Mouse (Mus musculus): ENCODE data around the gene Ran.
"Not testable (repeated sequence)": the region's sequence is repeated elsewhere in the genome, so short reads cannot be mapped to it uniquely, and the experiment has no call there.

The Ran gene

DNA sequence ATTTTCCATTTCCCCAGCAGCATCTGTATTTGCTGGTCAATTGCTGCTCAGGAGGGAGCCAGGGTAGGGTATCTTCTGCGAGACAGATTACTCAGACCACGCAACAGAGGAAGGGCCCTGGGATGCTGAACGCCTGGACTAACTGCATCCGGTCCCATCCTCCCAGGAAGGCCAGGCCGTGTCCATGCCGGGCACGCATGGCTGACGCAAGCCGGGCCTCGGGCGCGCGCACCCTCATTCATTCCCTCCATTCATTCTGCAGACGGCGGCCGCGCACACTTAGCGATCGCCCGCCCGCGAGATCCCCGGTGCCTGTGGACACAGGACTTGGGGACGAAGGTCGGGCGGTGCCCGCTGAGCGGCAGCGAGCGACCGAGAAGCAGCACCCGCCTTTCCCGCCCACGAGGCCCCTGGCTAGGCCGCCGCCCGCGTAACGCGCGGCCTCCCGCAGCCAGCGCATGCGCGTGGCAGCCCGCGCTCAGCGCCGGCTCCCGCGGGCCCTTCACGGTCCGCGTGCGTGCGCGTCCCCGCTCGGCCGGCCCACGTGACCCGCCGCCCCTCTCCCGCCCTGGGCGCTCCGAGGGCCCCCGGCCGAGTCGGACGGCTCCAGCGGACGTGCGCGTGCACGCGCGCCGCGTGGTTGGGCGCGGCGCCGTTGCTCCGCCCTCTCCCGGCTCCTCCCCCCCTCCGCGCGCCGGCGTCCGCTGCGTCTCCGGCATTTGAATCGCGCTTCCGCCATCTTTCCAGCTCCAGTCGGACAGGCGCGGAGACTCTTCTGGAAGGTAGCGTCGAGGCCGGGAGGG is at the start of gene Ran:
Gene Ran (plus strand): TSS at position 573 of the 803 bp plus-strand sequence.
- in situ Hi-C loops (cut with MboI, MseI), result loop anchor here (10.0 to 25.0 kb wide), 2 partner anchors 565 to 1407 kb away; partner anchors contain the start of gene Mmp17

DNA sequence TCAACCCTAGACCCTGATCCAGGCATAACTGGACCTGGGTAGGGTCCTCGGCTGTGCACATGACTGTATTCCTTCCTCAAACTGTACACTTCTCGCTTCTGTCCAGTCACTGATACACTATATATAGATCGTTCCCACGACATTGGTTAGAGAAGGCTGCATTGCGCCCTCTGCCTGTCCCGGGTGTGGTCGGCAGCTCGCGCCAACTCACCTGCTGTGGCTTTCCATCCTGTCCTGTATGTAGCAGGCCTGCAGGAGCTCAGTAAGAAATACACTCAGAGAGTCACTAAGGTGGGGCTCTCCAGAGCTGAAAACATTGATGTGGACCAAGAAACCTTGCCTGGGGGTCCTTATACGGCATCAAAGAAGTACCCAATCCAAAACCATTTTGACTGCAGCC is 49.0 kb upstream of the Ran start:
- in situ Hi-C loops (cut with MboI, MseI), result no loop called here

DNA sequence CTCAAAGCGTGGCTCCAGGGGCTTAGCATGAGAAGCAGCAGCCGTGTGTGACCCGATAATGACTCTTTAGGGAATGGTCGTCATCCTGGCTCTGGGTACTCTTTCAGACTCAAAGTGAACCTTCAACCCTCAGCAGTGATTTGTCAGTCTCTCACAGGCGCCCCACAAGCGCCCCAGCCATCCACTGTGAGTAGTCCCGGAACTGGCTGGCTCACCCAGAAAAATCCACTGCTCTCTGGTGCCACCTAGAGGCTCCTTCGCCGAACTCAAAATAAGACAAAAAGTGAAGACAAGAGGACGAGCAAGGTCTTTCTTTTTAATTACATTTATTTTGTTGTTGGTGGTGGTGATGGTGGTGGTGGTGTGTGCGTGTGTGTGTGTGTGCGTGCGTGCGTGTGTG is 48.6 kb upstream of the Ran start:
- in situ Hi-C loops (cut with MboI, MseI), result no loop called here

DNA sequence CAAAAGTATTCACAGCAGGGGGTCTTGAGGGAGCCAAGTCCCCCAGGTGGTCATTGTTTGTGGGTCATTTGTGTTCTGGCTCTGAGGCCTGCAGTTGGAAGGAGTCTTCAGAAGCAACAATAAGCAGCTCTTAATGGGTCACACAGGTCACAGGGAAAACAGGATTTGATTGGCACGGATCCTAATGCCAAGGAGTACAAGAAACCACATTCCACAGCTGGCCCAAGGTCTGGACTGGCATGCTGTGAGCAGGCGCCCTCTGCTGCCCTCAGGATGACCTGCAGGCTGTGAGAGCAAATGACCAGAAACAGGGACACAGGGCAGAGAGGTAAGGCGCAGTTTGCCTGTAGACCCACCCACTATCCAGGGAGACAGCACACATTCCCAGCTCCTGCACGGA is 43.6 kb upstream of the Ran start:
- in situ Hi-C loops (cut with MboI, MseI), result no loop called here

DNA sequence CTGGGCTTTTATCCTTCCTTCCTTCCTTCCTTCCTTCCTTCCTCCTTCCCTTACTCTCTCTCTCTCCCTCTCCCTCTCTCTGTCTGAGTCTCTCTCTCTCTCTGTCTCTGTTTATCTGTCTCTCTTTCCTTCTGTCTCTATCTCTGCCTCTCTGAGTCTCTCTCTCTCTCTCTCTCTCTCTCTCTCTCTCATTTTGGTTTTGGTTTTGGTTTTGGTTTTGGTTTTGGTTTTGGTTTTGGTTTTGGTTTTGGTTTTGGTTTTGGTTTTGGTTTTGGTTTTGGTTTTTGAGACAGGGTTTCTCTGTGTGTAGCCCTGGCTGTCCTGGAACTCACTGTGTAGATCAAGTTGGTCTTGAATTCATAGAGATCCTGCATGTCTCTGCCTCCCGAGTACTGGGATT is 42.4 kb upstream of the Ran start:
- in situ Hi-C loops (cut with MboI, MseI), result not testable (repeated sequence)

DNA sequence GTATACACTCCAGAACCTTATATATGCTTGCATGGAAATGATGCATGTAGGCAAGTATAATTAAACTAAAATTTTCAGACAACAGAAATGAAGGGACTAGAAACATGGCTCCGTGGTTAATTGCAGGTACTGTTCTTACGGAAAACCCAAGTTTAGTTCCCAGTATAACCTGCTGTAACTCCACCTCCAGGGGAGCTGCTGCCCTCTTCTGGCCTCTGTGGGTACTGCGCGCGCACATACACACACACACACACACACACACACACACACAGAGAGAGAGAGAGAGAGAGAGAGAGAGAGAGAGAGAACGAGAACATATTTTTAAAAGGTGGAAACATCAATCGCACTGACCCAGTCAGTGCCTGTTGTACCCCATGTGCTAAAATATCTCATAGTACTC is 40.9 kb upstream of the Ran start:
- in situ Hi-C loops (cut with MboI, MseI), result no loop called here

DNA sequence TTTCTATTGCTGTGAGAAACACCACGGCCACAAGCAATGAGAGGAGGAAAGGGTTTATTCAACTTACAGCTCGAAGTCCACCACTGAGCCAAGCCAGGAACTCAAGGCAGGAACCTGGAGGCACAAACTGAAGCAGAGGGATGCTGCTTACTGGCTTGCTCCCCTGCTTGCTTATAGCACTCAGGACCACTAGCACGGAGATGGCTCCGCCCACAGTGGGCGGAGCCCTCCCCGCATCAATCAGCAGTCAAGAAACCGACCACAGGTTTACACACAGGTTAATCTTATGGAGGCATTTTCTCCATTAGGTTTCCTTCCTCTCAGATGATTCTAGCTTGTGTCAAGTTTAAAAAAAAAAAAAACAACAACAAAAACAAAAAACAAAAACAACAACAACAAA is 39.0 kb upstream of the Ran start:
- in situ Hi-C loops (cut with MboI, MseI), result loop anchor here (10.0 kb wide), 1 partner anchor 1284 kb away; no protein-coding TSS in a partner anchor

DNA sequence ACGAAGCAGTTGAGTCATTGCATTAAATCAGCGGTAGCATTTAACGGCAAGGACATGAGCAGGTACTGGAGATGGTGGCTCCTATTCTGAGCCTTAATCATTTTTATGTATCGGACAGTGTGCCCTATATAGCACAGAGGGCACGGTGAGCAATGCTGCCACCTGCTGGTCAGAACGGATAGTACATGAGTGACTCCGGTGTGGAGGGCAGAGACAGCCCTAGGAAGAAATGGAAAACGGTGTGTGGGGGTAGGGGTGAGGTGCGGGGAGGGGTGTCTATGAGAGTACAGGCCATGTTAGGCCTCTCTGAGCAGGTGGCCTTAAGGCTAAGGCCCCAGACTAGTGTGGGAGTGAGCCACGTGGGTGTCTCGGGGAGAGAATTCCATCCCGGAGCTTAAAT is 38.3 kb upstream of the Ran start:
- in situ Hi-C loops (cut with MboI, MseI), result loop anchor here (10.0 kb wide), 1 partner anchor 1283 kb away; no protein-coding TSS in a partner anchor

DNA sequence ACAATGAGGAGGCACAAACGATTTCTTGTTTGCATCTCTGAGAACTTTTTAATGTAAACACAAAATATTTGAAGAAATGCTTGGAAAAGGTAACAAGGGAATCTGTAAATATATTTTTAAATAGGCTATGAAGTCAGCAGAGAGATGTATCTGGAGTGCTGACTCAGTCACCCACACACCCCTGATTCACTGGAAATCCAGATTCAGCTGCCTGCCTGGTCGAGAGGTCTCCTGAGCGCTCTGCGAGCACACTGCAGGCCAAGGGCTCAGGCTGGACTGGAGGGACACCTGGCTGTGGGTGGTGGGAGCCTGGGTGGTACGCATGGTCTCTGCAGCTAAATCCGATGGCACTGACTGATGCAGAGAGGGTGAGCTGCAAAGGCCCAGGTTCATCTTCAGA is 35.3 kb upstream of the Ran start:
- in situ Hi-C loops (cut with MboI, MseI), result loop anchor here (10.0 kb wide), 1 partner anchor 1280 kb away; no protein-coding TSS in a partner anchor

DNA sequence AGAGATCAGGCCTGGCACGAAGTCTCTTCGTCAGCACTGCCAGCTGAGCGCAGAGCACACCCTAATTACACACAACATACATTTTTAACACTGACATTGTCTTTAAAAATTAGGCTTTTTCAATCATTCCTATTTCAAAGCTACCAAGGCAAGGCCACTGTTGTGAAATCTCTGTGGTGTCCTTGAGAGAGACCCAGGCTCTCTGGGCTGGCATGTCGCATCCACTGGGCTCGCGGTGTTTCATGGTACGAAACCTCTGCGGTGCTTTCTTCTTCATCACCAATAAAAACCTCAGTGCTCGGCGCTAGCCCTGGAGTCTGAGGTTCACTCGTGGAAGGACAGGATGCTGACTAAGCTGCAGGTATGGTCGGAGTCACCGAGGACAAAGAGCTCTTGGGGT is 33.9 kb upstream of the Ran start:
- in situ Hi-C loops (cut with MboI, MseI), result loop anchor here (10.0 kb wide), 1 partner anchor 1279 kb away; no protein-coding TSS in a partner anchor

DNA sequence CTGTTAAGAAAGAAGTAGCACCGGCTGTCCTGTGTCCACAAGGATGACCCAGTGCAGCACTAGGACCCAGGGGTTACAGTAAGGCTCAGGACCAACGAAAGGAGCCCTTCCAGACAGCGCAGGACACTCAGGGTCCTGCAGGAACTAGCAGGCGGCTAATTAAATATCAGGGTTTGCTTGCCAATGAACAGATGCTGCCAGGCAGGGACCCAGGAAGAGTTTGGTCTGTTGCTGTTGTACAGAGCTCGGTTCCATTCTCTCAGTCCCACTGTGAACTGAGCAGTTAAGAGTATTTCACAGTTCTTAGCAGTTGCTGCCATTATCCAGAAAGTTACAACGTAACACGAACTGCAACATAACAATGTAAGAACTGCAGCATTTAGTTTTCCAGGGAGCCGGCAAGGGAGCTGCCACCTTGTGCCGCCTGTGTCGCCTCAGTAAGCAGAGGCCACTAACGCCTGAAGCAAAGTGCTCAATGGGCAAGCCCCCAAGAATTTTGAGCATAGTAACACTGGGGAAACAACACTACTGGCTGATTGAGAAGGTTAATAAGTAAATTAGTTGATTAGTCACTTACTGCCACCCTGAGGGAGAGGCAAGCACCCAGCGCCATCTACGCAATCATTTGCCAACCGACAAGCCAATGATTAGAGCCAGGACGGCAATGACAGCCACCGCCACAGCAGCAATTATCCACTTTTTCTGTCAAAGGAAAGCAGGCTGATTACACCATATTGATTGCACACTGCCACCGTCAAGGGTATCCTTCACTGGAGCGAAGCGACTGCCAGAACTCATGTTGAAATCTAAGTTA is 32.5 kb upstream of the Ran start:
- in situ Hi-C loops (cut with MboI, MseI), result loop anchor here (10.0 kb wide), 1 partner anchor 1277 kb away; no protein-coding TSS in a partner anchor

DNA sequence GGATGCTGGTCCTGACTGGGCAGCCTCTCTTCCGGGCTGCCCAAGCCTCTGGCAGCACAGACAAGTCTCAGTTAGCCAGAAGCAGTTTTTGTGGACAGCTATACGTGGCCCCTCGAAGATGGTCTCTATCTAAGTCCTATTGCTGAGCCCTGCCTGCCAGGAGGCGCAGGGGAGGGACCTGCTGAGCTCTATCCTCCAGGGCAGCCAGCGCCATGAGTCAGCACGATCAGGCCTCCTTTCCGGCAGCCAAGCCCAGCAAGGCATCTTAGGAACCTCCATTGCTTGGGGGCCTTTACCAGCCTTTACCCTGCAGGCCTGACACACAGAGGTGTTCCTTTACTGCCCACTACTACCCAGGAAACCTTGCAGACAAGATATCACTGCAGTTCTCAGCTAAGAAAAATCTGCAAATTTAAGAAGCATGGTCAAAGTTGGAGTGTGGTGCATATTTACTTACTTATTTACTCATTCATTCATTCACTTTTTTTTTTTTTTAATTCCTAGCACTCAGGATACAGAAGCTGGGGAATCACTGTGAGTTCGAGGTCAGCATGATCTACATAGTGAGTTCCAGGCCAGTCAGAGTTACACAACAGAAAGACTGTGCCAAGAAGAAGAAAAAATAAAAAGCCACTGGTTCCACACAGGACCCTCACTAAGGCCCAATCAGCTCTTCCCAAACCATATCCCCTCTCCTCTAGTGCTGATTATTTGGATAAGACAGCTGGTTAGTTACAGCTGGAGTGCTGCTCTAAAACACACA is 19.0 kb upstream of the Ran start:
- in situ Hi-C loops (cut with MboI, MseI), result loop anchor here (25.0 kb wide), 1 partner anchor 1389 kb away; no protein-coding TSS in a partner anchor

DNA sequence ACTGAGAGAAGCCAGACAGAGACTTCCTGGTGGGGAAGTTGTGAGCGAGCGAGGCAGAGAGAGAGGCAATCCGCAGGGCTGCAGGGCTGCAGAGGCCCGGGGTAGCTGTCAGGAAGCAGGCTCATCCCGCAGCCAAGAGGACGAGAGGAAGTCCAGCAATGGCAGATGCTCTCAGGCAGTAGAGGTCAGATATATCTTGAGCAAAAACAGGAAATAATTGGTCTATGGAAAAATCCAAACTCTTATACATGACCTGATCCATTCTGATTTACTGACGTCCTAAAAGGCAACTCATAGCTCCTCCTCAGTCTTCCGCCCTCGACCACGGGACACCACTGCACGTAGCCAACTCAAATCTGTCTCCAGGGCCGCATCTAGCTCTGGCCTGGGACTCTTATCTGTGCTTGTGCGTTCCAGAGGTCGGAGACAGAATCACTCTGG is 17.3 kb upstream of the Ran start:
- in situ Hi-C loops (cut with MboI, MseI), result loop anchor here (25.0 kb wide), 1 partner anchor 1390 kb away; no protein-coding TSS in a partner anchor

DNA sequence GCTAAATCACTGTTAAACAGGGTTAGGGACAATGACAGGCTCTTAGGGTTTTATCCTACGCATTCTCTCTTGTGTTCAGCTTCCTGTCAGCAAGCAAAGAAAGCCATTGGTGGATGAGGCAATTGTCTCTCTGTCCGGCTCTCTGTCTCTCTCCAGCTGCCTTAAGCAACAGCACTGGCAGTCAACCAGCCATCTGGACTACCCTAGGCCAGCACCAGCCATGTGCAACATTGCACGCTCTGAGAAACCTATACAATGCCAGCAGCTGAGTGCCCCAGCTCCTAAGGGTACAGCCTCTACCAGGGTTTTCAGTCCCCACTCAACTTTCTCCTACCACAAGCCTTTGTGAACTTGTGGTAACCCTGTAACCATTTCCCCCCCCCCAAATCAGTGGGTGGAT is 14.5 kb upstream of the Ran start:
- in situ Hi-C loops (cut with MboI, MseI), result loop anchor here (25.0 kb wide), 1 partner anchor 1393 kb away; no protein-coding TSS in a partner anchor

DNA sequence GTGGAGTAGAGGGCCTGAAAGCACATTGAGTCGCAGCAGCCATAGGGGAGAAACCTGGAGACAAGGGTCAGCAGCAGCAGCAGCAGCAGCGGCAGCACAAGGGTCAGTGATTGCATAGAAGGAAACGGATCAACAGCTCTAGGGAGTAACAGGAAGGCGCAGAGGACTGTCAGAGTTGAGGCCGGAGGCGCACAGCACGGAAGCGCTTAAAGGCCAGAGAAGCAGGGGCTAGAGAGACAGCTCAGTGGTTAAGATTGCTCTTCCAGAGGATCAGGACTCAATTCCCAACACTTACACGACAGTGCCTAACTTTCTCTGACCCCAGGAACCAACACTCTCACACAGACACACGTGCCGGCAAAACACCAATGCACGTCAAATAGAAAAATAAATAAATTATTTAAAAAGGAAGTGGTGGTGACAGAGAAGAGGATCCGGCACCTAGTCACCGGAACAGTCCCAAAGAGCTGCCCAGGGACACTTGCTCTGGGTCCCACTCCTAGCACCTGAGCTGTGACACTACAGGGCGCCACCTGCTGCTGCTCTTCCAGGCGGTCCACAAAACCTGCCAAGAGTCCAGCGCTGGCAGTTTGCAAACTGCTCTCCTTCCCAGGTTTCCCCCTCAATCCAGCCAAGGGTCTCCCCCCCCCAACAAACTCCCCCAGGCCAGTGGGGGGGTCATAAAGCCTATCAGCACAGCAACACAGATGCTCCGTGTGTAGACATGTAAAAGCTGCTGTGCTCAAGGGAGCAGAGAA is 13.7 kb upstream of the Ran start:
- in situ Hi-C loops (cut with MboI, MseI), result loop anchor here (25.0 kb wide), 1 partner anchor 1394 kb away; no protein-coding TSS in a partner anchor

DNA sequence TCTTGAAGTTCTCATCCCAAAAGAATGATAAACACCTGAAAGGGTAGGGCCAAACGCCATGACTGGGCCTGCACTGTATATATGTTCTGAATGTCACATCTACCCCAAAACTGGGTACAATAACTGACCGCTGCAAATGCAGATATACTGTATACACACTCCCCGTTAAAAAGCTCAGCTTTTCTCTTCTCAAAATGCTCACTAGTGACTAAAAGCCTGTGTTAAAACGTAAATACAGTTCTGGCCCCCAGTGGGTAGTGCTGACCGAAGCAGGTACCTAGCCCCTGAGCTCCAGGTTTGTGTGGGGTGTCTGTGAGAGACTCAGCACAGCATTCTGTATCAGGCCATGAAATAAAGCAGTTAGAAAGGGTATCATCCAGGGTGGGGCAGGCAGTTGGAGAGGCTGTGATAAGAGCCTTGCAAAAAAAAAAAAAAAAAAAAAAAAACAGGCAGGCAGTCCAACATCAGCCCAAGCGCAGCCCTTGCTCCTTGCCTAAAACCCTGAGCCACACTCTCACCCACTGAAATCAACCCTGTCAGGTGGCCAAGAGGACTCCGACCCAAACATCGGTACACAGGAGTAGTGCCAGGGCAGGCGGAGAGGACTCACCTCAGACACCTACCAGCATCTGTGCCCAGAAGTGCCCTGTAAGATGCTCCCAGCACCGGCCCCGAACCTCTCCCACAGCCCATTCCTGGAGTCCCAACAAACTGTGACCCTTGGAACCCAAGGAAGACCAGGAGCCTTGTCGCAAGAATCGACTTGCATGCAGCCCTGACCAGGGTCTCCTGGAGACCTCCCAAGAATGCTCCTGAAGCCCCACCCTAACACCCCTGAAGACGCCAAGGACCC is 12.5 kb upstream of the Ran start:
- in situ Hi-C loops (cut with MboI, MseI), result loop anchor here (25.0 kb wide), 1 partner anchor 1395 kb away; no protein-coding TSS in a partner anchor

DNA sequence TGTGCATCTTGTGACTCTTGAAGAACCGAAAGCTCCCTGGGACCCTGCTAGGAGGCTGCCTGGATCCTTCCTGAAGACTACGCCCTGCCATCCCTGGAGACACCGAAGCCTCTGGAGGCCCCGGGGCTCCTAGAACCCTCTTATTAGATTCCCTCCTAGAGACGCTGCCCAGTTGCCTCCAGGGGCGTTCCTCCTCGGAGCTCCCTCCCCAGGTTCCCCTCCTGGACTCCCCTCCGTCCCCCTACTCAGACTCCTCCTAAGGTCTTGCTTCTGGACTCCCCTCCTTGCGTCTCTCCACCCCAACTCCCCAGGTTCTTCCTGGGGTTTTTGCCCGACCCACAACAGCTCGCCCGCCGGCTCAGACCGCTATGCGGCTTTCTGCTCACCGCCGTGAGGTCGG is 11.9 kb upstream of the Ran start:
- in situ Hi-C loops (cut with MboI, MseI), result loop anchor here (25.0 kb wide), 1 partner anchor 1396 kb away; no protein-coding TSS in a partner anchor

DNA sequence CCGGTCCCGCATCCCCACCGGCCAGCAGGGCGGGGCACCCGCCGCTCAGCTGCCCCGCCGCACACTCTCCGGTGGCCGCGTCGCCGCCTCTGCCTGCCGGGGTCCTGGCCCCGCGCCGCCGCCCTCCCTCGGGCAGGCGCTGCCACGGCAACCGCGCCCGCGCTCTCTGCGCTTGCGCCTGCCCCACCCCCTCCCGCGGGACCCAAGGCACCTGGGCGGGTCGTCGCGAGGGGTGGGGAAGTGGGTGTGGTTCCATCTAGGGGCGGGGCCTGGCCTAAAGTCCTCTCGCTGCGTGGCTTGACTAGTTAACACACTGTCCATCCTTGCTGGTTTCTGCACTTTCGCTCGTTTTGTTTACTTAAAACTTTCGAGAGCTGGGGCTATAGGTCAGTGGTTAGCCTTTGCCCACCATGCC is 11.4 kb upstream of the Ran start, which contains the start of gene Stx2:
Gene Stx2 (minus strand): TSS at position 163 of the 415 bp plus-strand sequence.
- in situ Hi-C loops (cut with MboI, MseI), result loop anchor here (25.0 kb wide), 1 partner anchor 1396 kb away; no protein-coding TSS in a partner anchor

DNA sequence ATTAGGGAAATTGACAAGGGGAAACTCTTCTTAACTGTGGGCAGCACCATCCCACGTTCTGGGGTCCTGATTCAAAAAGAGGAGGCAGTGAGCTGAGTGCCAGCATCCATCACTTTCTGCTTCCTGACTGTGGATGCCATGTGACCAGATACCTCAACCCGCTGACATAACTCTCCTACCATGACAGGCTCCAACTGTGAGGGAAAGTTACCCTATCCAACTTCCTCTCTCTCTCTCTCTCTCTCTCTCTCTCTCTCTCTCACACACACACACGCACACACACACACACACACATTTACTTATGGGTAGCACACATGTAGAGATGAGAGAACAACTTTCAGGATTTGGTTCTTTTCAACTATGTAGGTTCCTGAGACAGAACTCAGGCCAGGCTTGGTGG is 10.3 kb upstream of the Ran start:
- in situ Hi-C loops (cut with MboI, MseI), result loop anchor here (25.0 kb wide), 1 partner anchor 1397 kb away; no protein-coding TSS in a partner anchor
